ENCODE assay signal across 10 mouse cellular contexts in the genomic region with DNA sequence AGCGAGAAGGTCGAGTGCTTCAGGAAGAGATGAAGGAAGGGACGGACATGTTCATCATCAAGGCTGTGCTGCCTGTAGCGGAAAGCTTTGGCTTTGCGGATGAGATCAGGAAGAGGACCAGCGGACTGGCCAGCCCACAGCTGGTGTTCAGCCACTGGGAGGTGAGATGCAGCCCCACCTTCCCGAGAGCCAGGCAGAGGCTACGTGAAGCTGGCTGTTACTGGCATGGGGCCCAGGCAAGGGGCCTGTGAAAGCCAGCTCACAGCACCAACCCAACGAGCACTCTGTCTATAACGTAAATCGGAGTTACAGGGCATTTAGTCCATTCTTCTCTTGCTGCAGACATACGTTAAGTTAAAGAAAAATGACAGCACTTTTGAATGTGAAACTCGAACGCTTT.
DNase-seq lines count a peak whose midpoint lies in the region; ATAC-seq and TF ChIP-seq lines count a peak whose summit lies in the region.
"Had no signal": no experiment of that assay in that cellular context is flagged by ENCODE, and none has a peak within 500 bp of the region (broad histone marks: within the 10 kb centered on the region; RNA-seq: fewer than 3 reads in every experiment).

No protein-coding gene starts in this region.

- no peak for TF ChIP-seq POLR2A in brain, embryonic 14.5 days (IDR thresholded peaks at IDR 0.05; ENCODE audit: borderline replicate concordance, extremely low read depth, insufficient read depth, insufficient read length, poor library complexity, severe bottlenecking)

- no peak for ATAC-seq in forebrain, embryonic 12.5 days (ENCODE audit: low FRiP score)
- ATAC-seq in forebrain, embryonic 13.5 days: no peak
- no peak for ATAC-seq in kidney, embryonic 14.5 days (ENCODE audit: low FRiP score, low TSS enrichment)
- ATAC-seq in intestine, embryonic 15.5 days: no peak; the same call in 1 of the 2 replicates

- WGBS in forebrain, embryonic 12.5 days: 67% methylated on average over 14 of the region's 14 CpGs
- WGBS in forebrain, embryonic 13.5 days: 55% methylated on average over 14 of the region's 14 CpGs
- 59% methylated on average over 14 of the region's 14 CpGs for WGBS in kidney, embryonic 14.5 days
- WGBS in intestine, embryonic 15.5 days: 49% methylated on average over 14 of the region's 14 CpGs

- TF ChIP-seq CTCF in brain, embryonic 14.5 days (IDR thresholded peaks at IDR 0.05; ENCODE audit: borderline replicate concordance, extremely low read depth, insufficient read depth, insufficient read length): no peak

- H3K36me3 ChIP-seq in forebrain, embryonic 12.5 days (replicated peaks): peaks cover 8% of the 10 kb centered on the region; the same call in 1 of the 2 replicates
- 0 out of 2 replicates have a peak, but pooled peaks cover 4% of the 10 kb centered on the region for H3K36me3 ChIP-seq in forebrain, embryonic 13.5 days (ENCODE audit: poor library complexity, severe bottlenecking)
- no peaks in the 10 kb centered on the region for H3K36me3 ChIP-seq in kidney, embryonic 14.5 days (ENCODE audit: control insufficient read depth, insufficient read depth, low read length)
- H3K36me3 ChIP-seq in intestine, embryonic 15.5 days: no peaks in the 10 kb centered on the region

- no peak overlapping the region for H3K9ac ChIP-seq in forebrain, embryonic 12.5 days
- no peak overlapping the region for H3K9ac ChIP-seq in forebrain, embryonic 13.5 days
- no peak overlapping the region for H3K9ac ChIP-seq in kidney, embryonic 14.5 days (ENCODE audit: low read depth, low read length)
- H3K9ac ChIP-seq in intestine, embryonic 15.5 days: no peak overlapping the region

- no peak overlapping the region for H3K4me3 ChIP-seq in forebrain, embryonic 12.5 days (replicated peaks)
- no peak overlapping the region for H3K4me3 ChIP-seq in forebrain, embryonic 13.5 days
- no peak overlapping the region for H3K4me3 ChIP-seq in kidney, embryonic 14.5 days (ENCODE audit: low read length)
- H3K4me3 ChIP-seq in intestine, embryonic 15.5 days (replicated peaks): no peak overlapping the region

- no peak overlapping the region for H3K4me2 ChIP-seq in forebrain, embryonic 12.5 days
- H3K4me2 ChIP-seq in forebrain, embryonic 13.5 days: no peak overlapping the region
- no peak overlapping the region for H3K4me2 ChIP-seq in kidney, embryonic 14.5 days (replicated peaks; ENCODE audit: low read depth, low read length)
- H3K4me2 ChIP-seq in intestine, embryonic 15.5 days (replicated peaks): peak overlapping the region; percentile 26; the same call in 1 of the 2 replicates

- H3K27me3 ChIP-seq in forebrain, embryonic 12.5 days: no peaks in the 10 kb centered on the region
- no peaks in the 10 kb centered on the region for H3K27me3 ChIP-seq in forebrain, embryonic 13.5 days
- H3K27me3 ChIP-seq in kidney, embryonic 14.5 days (ENCODE audit: control insufficient read depth, insufficient read depth, low read length): no peaks in the 10 kb centered on the region
- no peaks in the 10 kb centered on the region for H3K27me3 ChIP-seq in intestine, embryonic 15.5 days (replicated peaks)

- H3K27ac ChIP-seq in forebrain, embryonic 12.5 days: peak overlapping the region; percentile 42; the same call in 1 of the 2 replicates
- H3K27ac ChIP-seq in forebrain, embryonic 13.5 days: no peak overlapping the region
- H3K27ac ChIP-seq in kidney, embryonic 14.5 days (ENCODE audit: low read depth, low read length): peak overlapping the region; percentile 65; the same call in 1 of the 2 replicates
- H3K27ac ChIP-seq in intestine, embryonic 15.5 days: peak overlapping the region; percentile 71

- no peak for DNase-seq in kidney, postnatal 36 days
- DNase-seq in brain, embryonic 14.5 days (ENCODE audit: low read depth): peak; percentile 72
- DNase-seq in thymus, postnatal 10 days (ENCODE audit: low spot score in 2 of 2): no peak
- no peak for DNase-seq in layer of hippocampus, adult 18-20 months (ENCODE audit: low spot score in 2 of 2)
- DNase-seq: cerebellum, postnatal 25 days; lung, postnatal 36 days had no signal

- H3K4me1 ChIP-seq in forebrain, embryonic 12.5 days: peaks cover 12% of the 10 kb centered on the region
- peaks cover 10% of the 10 kb centered on the region for H3K4me1 ChIP-seq in forebrain, embryonic 13.5 days
- H3K4me1 ChIP-seq in kidney, embryonic 14.5 days (ENCODE audit: control insufficient read depth, insufficient read depth, low read length): peaks cover 17% of the 10 kb centered on the region
- peaks cover 9% of the 10 kb centered on the region; the same call in 1 of the 2 replicates for H3K4me1 ChIP-seq in intestine, embryonic 15.5 days (replicated peaks)

- H3K9me3 ChIP-seq in forebrain, embryonic 12.5 days: no peaks in the 10 kb centered on the region
- no peaks in the 10 kb centered on the region; the same call in 1 of the 2 replicates for H3K9me3 ChIP-seq in forebrain, embryonic 13.5 days (replicated peaks)
- H3K9me3 ChIP-seq in kidney, embryonic 14.5 days (ENCODE audit: control insufficient read depth, low read length): no peaks in the 10 kb centered on the region
- H3K9me3 ChIP-seq in intestine, embryonic 15.5 days: no peaks in the 10 kb centered on the region
